Mouse (Mus musculus) c-Kit-positive CD71-negative TER-119-negative erythroid progenitor cells, embryonic 14.5 days (primary cell): Measurements from ENCODE around the gene 2210016F16Rik.
"Not testable (repeated sequence)": the region's sequence is repeated elsewhere in the genome, so short reads cannot be mapped to it uniquely, and the experiment has no call there.

Experiments
- DNase-seq: peaks from one replicate; pipeline ENCODE4 v3.0.0-alpha.2; 2013; ENCODE audit warnings: low read depth

The 2210016F16Rik gene

DNA sequence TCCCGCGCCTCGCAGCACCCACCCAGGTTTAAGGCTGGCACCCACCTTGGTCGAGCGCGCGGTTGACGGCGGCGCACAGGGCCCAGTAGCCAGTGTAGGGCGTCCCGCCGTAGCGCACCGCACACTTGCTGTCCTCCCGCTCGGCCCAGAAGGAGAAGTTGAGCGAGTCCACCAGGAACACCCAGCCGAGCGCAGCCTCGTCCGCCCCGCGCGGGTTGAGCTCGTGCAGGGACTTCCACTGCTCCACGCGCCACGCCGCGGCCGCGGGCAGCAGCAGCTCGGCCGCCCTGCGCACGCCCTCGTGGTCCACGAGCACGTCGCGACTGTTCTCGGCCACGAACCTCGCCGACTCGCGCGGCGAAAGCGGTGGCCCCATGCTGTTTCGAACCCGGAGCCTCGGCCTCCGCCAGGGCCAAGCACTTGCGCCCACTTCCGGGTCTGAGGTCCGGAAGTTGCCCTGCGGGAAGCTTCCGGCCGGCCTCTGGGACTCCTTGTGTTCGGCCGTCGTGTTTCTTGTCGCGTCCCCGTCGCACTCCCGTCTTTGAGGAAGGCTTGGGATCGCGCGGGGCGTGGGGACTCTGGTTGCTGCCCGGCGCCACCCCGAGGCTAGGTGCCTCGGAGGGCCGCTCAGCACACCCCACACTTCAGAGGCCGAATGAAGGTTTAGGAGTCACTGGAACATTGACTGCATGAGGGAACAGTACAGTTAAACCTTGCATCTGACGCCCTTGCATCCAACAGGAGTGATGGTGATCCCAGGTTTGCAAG lies at the start of gene 2210016F16Rik:
Gene 2210016F16Rik, minus strand, starts transcription at position 447 of the 768 bp plus-strand sequence.
- no peak for DNase-seq

DNA sequence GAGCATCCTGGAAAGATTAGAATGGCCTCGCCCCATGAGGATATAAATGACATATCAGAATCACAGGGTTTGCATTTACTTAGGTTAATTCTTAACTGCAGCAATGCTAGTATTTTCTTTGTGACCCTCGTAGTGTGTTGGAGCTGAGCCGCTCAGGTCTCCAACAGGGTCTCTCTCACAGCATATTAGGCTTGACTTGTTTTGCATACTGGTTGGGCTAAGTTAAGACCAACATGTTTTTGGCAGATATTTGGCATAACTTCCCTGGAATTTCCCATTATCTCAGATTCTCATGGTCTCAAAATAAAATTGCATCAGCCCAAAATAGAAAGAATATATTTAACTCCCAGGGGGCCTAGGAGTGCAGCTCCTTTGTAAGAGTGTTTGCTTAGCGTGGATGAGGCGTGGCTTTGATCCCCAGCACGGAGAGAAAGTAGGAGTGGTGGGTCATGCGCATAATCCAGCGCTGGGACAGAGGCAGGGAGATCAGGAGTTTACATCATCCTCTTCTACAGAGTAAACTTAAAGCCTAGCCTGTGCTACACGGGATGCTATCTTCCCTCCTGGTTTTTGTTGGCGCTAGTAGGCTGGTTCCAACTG lies 38.1 kb upstream of the 2210016F16Rik start:
- DNase-seq: no peak

DNA sequence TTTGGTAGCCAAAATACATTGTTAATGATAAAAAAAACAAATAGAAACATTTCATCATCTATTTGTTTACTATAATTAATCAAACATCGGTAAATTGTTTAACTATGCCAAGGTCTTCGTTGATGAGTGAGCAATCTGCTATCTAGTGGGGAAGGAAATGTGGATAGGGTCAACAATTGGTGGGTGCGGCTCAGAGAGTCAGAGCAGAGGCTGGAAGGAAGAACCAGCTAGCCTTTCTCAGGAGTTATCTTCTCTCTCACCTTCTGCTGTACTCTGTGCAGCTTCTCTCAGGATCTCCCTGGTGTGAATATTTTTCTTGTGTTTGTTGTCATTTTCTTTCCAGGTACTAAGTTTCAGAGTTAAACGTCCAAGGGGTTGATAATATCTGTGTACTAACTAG lies 37.2 kb upstream of the 2210016F16Rik start:
- no peak for DNase-seq

- no peak for DNase-seq
These were observed 36.0 kb upstream of the 2210016F16Rik start for GRCm38 (mm10) chr13:58421026-58421425.

DNA sequence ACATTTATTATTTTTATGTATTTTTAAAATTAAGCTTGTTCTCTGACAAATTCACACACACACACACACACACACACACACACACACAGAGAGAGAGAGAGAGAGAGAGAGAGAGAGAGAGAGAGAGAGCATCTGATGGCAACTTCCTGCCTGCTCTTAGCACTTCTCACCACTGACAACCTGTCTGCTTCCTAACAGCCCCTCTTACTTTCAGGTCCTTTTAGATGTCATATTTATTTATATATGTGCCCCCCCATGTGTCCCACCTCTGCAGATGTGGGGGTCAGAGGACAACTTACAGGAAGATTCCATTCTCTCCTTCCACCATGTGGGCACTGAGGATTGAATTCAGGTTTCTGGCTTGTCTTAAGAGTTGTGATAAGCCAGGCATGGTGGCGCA lies 34.2 kb upstream of the 2210016F16Rik start:
- no peak for DNase-seq

DNA sequence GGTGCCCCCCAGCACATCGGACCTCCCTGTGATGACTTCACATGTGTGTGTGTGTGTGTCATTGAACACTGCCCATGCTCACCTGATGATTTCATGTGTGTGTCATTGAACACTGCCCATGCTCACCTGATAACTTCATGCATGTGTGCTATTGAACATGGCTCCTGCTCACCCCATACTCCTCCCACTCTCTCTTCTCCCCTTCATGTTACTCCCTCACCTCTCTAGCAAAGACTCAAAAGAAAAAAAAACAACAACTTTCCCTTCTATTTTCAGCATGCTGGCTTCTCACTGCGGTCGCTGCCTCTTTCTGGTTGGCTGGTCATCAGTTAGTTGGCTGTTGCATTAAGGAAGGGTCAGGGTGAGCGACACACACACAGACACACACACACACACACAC lies 33.6 kb upstream of the 2210016F16Rik start:
- no peak for DNase-seq

DNA sequence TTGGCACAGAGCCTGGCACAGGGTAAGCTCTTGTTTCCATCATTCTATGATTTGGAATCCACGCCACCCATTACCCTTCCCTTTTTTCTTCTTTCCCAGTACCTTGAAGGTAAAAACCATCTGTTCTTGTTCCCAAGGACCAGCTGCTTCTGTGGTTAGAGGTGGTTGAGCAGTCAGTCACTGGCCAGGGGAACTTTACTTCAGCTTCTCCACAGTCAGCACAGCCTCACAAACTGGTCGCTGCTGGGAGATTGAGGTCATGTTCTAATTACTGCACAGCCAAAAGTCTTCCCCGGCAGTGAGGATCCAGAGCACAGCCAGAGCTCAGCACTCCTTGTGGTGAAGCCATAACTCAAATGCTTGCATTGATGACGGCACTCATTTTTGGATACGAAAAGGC lies 30.8 kb upstream of the 2210016F16Rik start:
- no peak for DNase-seq

GRCm38 (mm10) chr13:58415374-58415773 lies 30.3 kb upstream of the 2210016F16Rik start:
- DNase-seq: no peak

GRCm38 (mm10) chr13:58411073-58411472 lies 26.0 kb upstream of the 2210016F16Rik start:
- DNase-seq: no peak

DNA sequence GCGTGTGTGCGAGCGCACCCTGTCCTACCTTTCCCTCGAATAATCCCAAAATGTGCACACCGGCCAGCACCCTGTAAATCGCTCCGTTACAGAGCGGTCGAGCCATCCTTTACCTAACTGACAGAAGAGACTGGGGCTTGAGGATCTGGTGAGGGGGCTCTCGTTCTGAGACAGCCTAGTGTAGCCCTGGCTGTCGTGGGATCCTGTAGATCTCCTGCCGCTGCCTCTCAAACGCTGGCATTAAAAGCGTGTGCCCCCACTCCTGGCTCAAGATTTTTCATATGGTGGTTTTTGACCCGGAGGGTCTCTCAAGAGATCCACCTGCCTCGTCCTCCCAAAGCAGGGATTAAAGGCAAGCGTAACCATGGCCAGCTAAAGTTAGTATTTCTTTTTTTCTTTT lies 18.2 kb upstream of the 2210016F16Rik start, which contains the start of gene Hnrnpk:
Gene Hnrnpk, minus strand, starts transcription at position 101 of the 400 bp plus-strand sequence.
- DNase-seq: not testable (repeated sequence)

DNA sequence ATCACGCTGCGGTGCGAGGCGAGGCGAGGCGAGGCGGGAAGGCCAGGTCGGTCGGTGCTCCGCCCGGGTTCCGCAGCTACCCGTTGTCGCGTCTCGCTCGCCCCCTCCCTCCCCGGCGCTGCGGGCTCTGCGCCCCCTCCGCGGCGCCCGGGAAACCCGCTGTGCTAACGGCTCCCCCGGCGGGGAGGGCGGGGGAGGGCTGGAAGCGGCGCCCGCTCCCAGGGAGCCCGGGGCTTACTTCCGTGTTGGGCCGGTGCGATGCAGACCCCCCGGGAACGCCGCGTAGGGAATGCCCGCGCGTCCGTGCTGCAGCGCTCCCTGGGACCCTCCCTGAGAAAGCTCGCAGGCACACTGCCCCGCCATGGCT lies 17.7 kb upstream of the 2210016F16Rik start:
- DNase-seq: no peak

GRCm38 (mm10) chr13:58402003-58402743 lies 17.1 kb upstream of the 2210016F16Rik start, which contains the start of gene Rmi1:
Rmi1 (plus strand) TSS chr13:58402248.
- peak; percentile 97 for DNase-seq

- DNase-seq: no peak
These were observed 16.3 kb upstream of the 2210016F16Rik start for GRCm38 (mm10) chr13:58401135-58402002.

- DNase-seq: no peak
These were observed 15.6 kb upstream of the 2210016F16Rik start for GRCm38 (mm10) chr13:58400576-58400975.

GRCm38 (mm10) chr13:58397651-58398050 lies 12.6 kb upstream of the 2210016F16Rik start:
- DNase-seq: no peak

DNA sequence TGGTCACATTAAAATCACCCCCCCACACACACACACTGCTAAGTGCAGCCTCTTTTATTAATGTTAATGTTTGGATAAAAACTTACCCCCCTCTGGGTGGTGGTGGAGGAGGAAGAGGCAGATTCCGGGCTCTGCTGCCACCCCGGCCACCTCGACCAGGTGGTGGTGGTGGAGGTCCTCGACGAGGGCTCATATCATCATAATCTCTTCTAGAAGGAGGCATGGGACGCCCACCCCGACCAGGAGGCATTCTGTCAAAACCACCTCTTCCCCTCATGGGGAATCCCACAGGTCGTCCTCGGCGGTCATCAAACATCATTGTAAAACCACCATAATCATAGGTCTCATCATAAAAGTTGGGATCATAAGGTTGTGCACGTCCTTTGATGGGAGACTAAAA lies 9.4 kb upstream of the 2210016F16Rik start:
- DNase-seq: not testable (repeated sequence)

DNA sequence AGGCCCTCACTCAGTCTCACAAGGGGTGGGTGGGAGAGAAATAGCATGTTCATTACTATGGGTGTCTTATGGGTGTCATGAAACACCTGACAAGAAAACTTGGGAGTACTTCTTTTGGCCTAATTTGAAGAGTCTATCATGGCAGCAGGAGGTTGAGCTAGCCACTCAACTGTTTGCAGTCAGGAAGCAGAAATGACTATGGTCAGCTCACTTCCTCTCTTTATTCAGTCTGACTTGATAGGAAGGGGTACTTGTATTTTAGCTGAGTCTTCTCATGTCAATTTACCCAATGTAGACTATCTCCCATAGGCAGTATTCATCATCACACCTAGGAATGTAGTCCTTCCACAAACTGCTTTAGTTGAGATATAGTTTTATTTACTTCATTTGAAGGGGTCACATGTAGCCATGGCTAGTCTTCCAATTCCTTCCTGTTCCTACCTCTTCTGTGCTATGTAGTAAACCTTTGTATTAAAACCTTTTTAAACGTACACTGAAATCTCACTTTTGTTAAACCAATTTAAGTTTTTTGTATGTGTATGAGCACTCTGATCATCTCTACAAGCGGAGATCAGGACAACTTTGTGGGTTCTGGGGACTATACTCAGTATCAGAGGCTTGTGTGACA lies 4.4 kb upstream of the 2210016F16Rik start:
- no peak for DNase-seq

GRCm38 (mm10) chr13:58388379-58388778 lies 3.4 kb upstream of the 2210016F16Rik start:
- no peak for DNase-seq

DNA sequence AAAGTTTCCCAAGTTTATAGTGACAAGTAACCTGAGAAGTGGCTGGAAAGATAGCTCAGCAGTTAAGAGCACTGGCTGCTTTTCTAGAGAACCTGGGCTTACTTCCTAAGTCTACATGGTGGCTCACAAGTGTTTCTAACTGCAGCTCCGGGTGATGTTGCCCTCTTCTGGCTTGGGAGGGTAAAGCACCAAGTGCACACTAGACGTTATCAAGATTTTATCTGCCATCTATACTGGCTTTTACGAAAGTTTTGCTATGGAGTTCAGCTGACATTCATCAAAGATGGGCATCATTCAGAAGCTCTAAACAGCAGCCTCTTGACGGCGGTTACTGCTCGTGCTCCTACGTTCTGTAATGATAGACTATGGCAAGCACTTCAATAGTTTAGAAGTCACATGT lies 2.9 kb upstream of the 2210016F16Rik start:
- peak; percentile 62 for DNase-seq

DNA sequence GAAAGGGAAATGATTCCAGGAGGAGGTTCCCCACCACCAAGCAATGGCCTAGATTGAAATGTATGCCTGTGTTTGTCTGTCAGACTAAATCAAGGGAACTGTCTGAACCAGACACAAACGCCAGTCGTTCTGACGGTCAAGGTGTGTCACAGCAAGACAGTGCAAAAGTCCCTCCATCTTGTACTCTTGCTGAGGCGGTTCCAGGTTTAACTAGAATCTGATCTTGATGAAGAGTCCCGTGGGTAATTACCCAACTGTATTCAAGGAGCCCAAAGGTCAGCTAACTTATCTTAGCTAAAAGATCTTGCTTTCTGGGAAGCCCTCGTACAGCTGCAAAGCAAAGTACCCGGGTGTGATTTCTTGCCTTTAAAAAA lies 509 bp upstream of the 2210016F16Rik start:
- DNase-seq: no peak

DNA sequence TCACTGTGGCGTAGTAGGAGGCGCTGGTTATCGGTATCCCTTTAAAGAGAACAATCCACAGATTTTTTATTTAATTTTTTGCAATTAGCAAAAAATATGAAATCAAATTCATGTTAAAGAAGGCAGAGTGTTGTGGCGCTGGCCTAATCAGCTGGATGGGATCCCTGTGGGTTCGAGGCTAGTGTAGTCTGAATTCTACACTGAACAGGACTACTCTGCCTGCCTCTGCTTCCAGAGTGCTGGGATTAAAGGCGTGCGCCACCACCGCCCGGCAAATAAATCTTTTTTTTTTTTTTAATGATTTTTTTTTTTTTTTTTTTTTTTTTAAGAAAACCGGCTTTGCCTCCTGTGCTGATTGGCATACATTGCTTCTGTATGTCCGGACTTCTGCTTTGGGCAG lies 654 bp downstream of the 2210016F16Rik start:
- DNase-seq: no peak

DNA sequence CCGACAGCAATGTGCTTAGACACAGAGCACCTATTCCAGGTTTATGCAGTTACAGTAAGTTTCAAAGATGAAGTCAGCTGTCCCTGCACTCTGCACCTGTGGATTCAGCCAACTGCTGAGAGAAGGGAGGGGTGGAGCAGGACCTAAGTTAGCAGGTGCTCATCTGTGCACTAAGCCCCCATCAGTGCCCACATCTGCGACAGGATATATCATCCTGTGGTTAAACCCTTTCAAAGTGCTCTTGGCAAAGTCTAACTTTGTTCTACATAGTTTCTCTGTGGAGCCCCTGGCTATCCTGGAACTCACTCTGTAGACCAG lies 11.9 kb downstream of the 2210016F16Rik start:
- DNase-seq: no peak
